Mouse (Mus musculus) ES-Bruce4 (cell line): Measurements from ENCODE around the gene Nusap1. TPM values are rescaled to one million over a fixed set of nuclear protein-coding genes. Genes with fewer than 3 reads are reported as not detected.
"Not testable (repeated sequence)": the region's sequence is repeated elsewhere in the genome, so short reads cannot be mapped to it uniquely, and the experiment has no call there.

Experiments used
- H3K27ac ChIP-seq: 2 replicates; pipeline ENCODE4 v1.5.1; 2012; ENCODE audit warnings: low read length, inconsistent platforms; ENCODE audit not compliant: insufficient read depth
- H3K27me3 ChIP-seq: 2 replicates; pipeline ENCODE4 v1.6.1; 2012; ENCODE audit warnings: mild to moderate bottlenecking, low read length, inconsistent platforms; ENCODE audit not compliant: control insufficient read depth, poor library complexity, insufficient read depth, severe bottlenecking
- H3K36me3 ChIP-seq: 2 replicates; pipeline ENCODE4 v1.6.1; 2012; ENCODE audit warnings: inconsistent platforms, mild to moderate bottlenecking, low read length, moderate library complexity; ENCODE audit not compliant: control insufficient read depth, poor library complexity, insufficient read depth, severe bottlenecking
- H3K4me1 ChIP-seq: one replicate; pipeline ENCODE4 v1.8.1; 2011; ENCODE audit warnings: low read length; ENCODE audit not compliant: control insufficient read depth, insufficient read depth
- H3K4me3 ChIP-seq: 2 replicates; pipeline ENCODE4 v1.5.1; 2011; ENCODE audit warnings: low read depth, mild to moderate bottlenecking, low read length
- H3K9ac ChIP-seq: 2 replicates; pipeline ENCODE4 v1.6.1; 2012; ENCODE audit warnings: low read depth, mild to moderate bottlenecking, inconsistent platforms; ENCODE audit not compliant: poor library complexity, severe bottlenecking
- H3K9me3 ChIP-seq: replicated peaks from 2 replicates; pipeline ENCODE4 v1.6.1; 2012; ENCODE audit warnings: mild to moderate bottlenecking, low read length, inconsistent platforms; ENCODE audit not compliant: control insufficient read depth, poor library complexity, insufficient read depth, severe bottlenecking
- CTCF ChIP-seq: IDR thresholded peaks from one replicate; pipeline ENCODE4 v1.8.1; 2011; ENCODE audit warnings: low read depth, low read length
- EP300 ChIP-seq: IDR thresholded peaks from 2 replicates; pipeline ENCODE4 v1.6.1; 2011; ENCODE audit warnings: low read depth, low read length; ENCODE audit not compliant: insufficient read depth
- POLR2A ChIP-seq: IDR thresholded peaks from one replicate; pipeline ENCODE4 v1.8.1; 2011; ENCODE audit warnings: low read length; ENCODE audit not compliant: insufficient read depth
- polyA plus RNA-seq: library from polyadenylated mRNA; stranded (reverse); fragments of >200 nt; gene quantifications from 2 replicates; pipeline ENCODE4 v1.2.4, GENCODE M21; 2011; ENCODE audit warnings: low read depth; ENCODE audit not compliant: missing spikeins, insufficient read depth, insufficient read length

The Nusap1 gene
- polyA plus RNA-seq, 1 experiment = 189 TPM

DNA sequence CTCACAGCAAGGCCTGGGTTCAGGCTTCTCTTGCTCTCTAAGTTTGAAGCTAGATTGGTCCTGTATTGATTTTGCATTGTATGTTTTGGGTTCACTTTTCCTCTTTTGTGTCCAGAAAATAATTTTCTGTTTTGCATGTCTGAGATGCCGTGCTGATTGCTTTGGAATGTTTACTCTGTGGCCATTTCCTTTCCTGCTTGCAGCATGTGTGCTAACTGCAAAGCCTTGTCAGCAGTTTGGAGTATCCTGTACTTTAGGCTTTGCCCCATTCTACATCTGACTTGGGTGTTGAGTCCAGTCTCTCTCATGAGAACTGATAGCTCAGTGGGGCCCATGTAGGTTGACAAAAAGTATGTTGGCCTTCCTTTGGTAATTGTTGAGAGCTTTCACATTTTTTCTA lies 15.6 kb upstream of the Nusap1 start:
- no peak overlapping the region for H3K4me3 ChIP-seq
- H3K4me1 ChIP-seq = no peaks in the 10 kb centered on the region
- H3K36me3 ChIP-seq = peaks cover 36% of the 10 kb centered on the region
- H3K9ac ChIP-seq = no peak overlapping the region
- H3K27ac ChIP-seq = no peak overlapping the region
- no peaks in the 10 kb centered on the region for H3K27me3 ChIP-seq
- TF ChIP-seq CTCF (no peak), POLR2A (no peak), EP300 (no peak)
- no peaks in the 10 kb centered on the region for H3K9me3 ChIP-seq

DNA sequence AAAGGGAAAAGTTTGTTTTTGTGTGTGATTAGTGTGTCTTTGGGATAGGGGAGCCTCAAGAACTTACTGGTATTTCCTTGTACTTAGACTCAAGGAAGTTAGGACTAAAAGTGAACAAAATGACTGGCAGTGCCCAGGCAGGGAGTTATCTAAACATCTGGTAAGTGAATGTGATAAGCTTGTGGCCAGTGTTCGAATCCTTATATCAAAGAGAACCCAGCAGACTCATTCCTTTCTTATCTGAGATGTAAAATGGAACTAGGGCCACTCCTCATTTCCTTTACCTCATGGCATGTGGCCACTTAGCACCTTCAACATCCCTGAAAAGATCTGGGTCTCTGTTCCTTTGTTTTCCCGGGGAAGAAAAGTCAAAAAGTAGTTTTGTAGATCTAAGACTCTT lies 14.2 kb upstream of the Nusap1 start:
- peaks cover 36% of the 10 kb centered on the region for H3K36me3 ChIP-seq

DNA sequence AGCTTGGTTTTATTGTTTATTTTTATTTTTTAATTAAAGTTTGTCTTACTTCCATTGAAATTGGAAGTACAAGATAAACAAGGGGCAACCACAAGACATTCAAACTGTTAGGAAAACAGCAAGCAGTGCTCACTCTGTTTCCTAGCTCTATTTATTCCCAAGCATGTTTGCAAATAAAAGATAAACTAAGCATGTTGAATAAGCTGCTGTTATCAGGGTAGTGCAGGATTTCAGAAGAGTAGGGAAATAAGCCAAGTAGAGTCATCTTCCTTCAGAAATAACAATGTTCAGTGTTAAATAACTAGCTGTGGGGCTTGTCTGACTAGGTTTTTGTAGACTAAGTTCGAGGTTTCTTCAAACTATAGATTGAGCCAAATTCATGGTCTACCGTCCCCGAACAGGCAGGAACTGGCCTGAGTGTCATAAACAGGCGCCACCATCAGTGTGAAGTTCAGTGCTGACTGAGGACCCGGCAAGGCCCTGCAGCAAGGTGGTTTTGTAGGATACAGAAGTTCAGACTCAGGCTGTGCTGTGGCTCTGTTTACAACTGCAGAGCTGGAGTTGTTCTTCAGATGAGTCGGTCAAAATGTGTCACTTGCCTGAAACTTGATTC lies 12.6 kb upstream of the Nusap1 start:
- Histone ChIP-seq H3K9ac (no peak overlapping the region), H3K9me3 (no peaks in the 10 kb centered on the region), H3K4me1 (no peaks in the 10 kb centered on the region), H3K36me3 (peaks cover 23% of the 10 kb centered on the region), H3K4me3 (no peak overlapping the region), H3K27ac (no peak overlapping the region), H3K27me3 (no peaks in the 10 kb centered on the region)
- no peak for TF ChIP-seq POLR2A
- no peak for TF ChIP-seq CTCF
- TF ChIP-seq EP300 = no peak

More for the DNA sequence above, 14.2 kb upstream of the Nusap1 start:
- no peak for TF ChIP-seq EP300
- no peak for TF ChIP-seq CTCF
- TF ChIP-seq POLR2A = no peak
- Histone ChIP-seq H3K27ac (no peak overlapping the region), H3K9me3 (no peaks in the 10 kb centered on the region), H3K9ac (no peak overlapping the region), H3K27me3 (no peaks in the 10 kb centered on the region), H3K4me1 (no peaks in the 10 kb centered on the region), H3K4me3 (no peak overlapping the region)

DNA sequence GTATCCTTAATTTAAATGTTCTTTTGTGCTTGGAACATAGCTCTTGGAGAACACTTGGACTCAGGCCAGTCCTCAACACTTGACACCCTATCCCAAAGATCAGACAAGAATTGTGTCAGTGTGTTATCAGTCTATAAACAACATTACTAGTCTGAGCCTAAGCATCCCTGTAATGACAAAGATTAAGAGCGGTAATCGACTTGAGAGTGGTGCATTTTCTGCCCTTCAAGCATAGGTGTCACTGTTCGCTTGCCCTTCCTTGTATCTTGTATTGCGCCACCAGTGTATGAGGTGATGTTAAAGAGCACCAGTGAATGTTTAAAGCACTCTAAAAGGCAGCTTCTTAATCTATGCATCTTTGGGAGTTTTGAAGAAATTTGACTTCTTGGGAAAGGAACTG lies 11.1 kb upstream of the Nusap1 start:
- Histone ChIP-seq H3K4me3 (no peak overlapping the region), H3K9ac (no peak overlapping the region), H3K27me3 (no peaks in the 10 kb centered on the region), H3K9me3 (no peaks in the 10 kb centered on the region), H3K36me3 (peaks cover 28% of the 10 kb centered on the region), H3K4me1 (no peaks in the 10 kb centered on the region), H3K27ac (no peak overlapping the region)
- TF ChIP-seq CTCF (no peak), EP300 (no peak), POLR2A (no peak)

DNA sequence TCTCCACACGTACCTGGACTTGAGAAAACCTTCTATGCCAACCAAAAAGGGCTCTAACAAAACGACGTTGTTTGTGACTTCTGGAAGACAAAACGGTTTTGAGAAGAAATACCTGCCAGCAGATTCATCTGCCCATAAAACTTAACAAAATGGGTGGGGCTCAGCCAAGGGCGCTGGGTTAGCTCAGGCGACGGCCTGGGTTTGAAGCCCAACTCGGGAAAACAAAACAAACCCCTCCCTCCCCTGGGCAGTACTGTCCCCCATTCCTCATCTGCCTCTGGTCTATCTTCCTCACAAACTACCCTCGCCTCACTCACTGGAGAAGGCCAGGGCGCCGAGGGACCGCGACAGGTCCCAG lies 278 bp upstream of the Nusap1 start:
- peak overlapping the region; percentile 74 for H3K9ac ChIP-seq
- no peaks in the 10 kb centered on the region for H3K9me3 ChIP-seq
- peak overlapping the region; percentile 7; the same call in 1 of the 2 replicates for H3K27ac ChIP-seq
- H3K4me3 ChIP-seq = peak overlapping the region; percentile 95
- peaks cover 7% of the 10 kb centered on the region; the same call in 1 of the 2 replicates for H3K36me3 ChIP-seq
- H3K27me3 ChIP-seq = no peaks in the 10 kb centered on the region
- TF ChIP-seq CTCF = no peak
- no peak for TF ChIP-seq POLR2A
- TF ChIP-seq EP300 = no peak
- peaks cover 3% of the 10 kb centered on the region for H3K4me1 ChIP-seq

DNA sequence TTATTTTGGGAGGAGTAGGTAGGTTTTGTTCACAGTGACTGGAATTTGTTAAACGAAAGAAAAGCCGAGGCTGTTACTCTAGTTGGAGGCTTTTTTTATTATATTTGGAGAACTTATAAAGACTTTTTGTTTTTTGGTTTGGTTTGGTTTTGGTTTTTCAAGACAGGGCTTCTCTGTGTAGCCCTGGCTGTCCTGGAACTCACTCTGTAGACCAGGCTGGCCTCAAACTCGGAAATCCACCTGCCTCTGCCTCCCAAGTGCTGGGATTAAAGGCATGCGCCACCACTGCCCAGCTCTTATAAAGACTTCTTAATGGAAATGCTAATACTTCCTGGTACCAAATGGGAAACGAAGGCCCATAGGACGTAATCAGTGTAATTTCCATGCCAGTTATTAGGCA lies 904 bp downstream of the Nusap1 start:
- not testable (repeated sequence) for H3K36me3 ChIP-seq, H3K4me1 ChIP-seq, H3K27me3 ChIP-seq, H3K27ac ChIP-seq, H3K9me3 ChIP-seq
- Histone ChIP-seq H3K9ac (peak overlapping the region; percentile 60), H3K4me3 (peak overlapping the region; percentile 86)
